Mouse (Mus musculus): ENCODE data around the gene Exoc3l2. TPM values are rescaled to one million over a fixed set of nuclear protein-coding genes. Genes with fewer than 3 reads are reported as not detected.

Gene Exoc3l2
- polyA plus RNA-seq, 2 experiments = 0.48 to 1.7 TPM

GRCm38 (mm10) chr7:19464367-19465307, 1.5 kb downstream of the Exoc3l2 start:
- no peak overlapping the region for H3K9ac ChIP-seq (replicated peaks)
- peak overlapping the region in 1 of 2 experiments; percentile 11; a peak in 1 of 4 replicates for H3K4me3 ChIP-seq (ENCODE audit: insufficient read depth in 1 of 2, low read depth in 2 of 2, low read length in 2 of 2)
- no peak for ATAC-seq (ENCODE audit: insufficient read depth)

DNA sequence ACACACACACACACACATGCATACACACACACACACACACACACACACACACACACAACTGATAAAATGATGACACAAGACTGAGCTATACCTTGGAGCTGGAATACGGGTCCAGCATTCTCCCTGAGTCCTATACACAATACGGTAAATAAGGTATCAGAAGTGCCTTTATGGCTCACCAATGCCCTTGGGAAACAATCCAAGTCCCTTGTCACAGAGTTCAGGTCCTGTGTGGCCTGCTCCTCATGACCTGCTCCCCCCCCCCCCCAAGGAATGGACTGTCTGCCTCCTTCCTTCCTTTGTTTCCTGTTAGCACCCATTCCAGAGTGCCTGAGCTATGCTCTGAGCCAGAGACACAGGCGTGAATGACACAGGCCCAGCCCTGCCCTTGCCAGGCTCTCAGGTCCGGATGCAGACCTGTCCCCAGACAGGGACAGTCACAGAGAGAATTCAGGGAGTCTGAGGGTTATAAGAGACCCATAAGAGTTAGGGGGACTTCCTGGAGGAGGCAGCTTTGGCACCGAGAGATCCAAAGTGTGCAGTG, 3.5 kb downstream of the Exoc3l2 start:
- peaks cover 2% of the 10 kb centered on the region; the same call in 1 of the 2 replicates for H3K27me3 ChIP-seq (ENCODE audit: control insufficient read depth, insufficient read depth, low read length)

More at GRCm38 (mm10) chr7:19464367-19465307, 1.5 kb downstream of the Exoc3l2 start:
- no peaks in the 10 kb centered on the region for H3K36me3 ChIP-seq (replicated peaks; ENCODE audit: control insufficient read depth, insufficient read depth, low read depth)
- H3K27me3 ChIP-seq (ENCODE audit: control insufficient read depth, insufficient read depth, low read length) = no peaks in the 10 kb centered on the region; the same call in 1 of the 2 replicates
- peaks cover 0 to 2% of the 10 kb centered on the region in 2 experiments; a peak in 1 of 4 replicates for H3K4me1 ChIP-seq (replicated peaks; ENCODE audit: control insufficient read depth in 2 of 2, insufficient read depth in 2 of 2, low read length in 1 of 2)
- TF ChIP-seq EP300 (IDR thresholded peaks at IDR 0.05; ENCODE audit: low read depth) = no peak
- TF ChIP-seq CTCF (IDR thresholded peaks at IDR 0.05; ENCODE audit: low read depth) = no peak
- no peak overlapping the region for H3K4me2 ChIP-seq (ENCODE audit: low read depth)
- WGBS (ENCODE audit: insufficient replicate concordance) = 15% methylated on average over 22 of the region's 22 CpGs
- no peak overlapping the region for H3K27ac ChIP-seq
- DNase-seq (ENCODE audit: low read depth in 3 of 3, low spot score in 3 of 3) = no peak
- no peaks in the 10 kb centered on the region for H3K9me3 ChIP-seq (ENCODE audit: control insufficient read depth, low read length)

GRCm38 (mm10) chr7:19467638-19468037, 4.5 kb downstream of the Exoc3l2 start:
- Histone ChIP-seq H3K4me3 (ENCODE audit: insufficient read depth in 1 of 2, low read depth in 2 of 2, low read length in 2 of 2) (no peak overlapping the region), H3K9ac (replicated peaks) (no peak overlapping the region), H3K36me3 (replicated peaks; ENCODE audit: control insufficient read depth, insufficient read depth, low read depth) (no peaks in the 10 kb centered on the region), H3K27ac (no peak overlapping the region), H3K27me3 (ENCODE audit: control insufficient read depth, insufficient read depth, low read length) (peaks cover 4% of the 10 kb centered on the region; the same call in 1 of the 2 replicates), H3K4me2 (ENCODE audit: low read depth) (no peak overlapping the region), H3K9me3 (ENCODE audit: control insufficient read depth, low read length) (no peaks in the 10 kb centered on the region), H3K4me1 (replicated peaks; ENCODE audit: control insufficient read depth in 2 of 2, insufficient read depth in 2 of 2, low read length in 1 of 2) (peaks cover 0 to 4% of the 10 kb centered on the region in 2 experiments; a peak in 1 of 4 replicates)
- no peak for DNase-seq (ENCODE audit: low read depth in 3 of 3, low spot score in 3 of 3)
- TF ChIP-seq CTCF (IDR thresholded peaks at IDR 0.05; ENCODE audit: low read depth) (no peak), EP300 (IDR thresholded peaks at IDR 0.05; ENCODE audit: low read depth) (no peak)
- no peak for ATAC-seq (ENCODE audit: insufficient read depth)
- 25% methylated on average over 6 of the region's 6 CpGs for WGBS (ENCODE audit: insufficient replicate concordance)

More for the DNA sequence above, 3.5 kb downstream of the Exoc3l2 start:
- H3K27ac ChIP-seq = no peak overlapping the region
- no peak overlapping the region for H3K4me3 ChIP-seq (ENCODE audit: insufficient read depth in 1 of 2, low read depth in 2 of 2, low read length in 2 of 2)
- no peak for DNase-seq (ENCODE audit: low read depth in 3 of 3, low spot score in 3 of 3)
- peaks cover 0 to 5% of the 10 kb centered on the region in 2 experiments; a peak in 1 of 4 replicates for H3K4me1 ChIP-seq (replicated peaks; ENCODE audit: control insufficient read depth in 2 of 2, insufficient read depth in 2 of 2, low read length in 1 of 2)
- no peak overlapping the region for H3K9ac ChIP-seq (replicated peaks)
- H3K4me2 ChIP-seq (ENCODE audit: low read depth) = no peak overlapping the region
- 51% methylated on average over 5 of the region's 5 CpGs for WGBS (ENCODE audit: insufficient replicate concordance)
- H3K36me3 ChIP-seq (replicated peaks; ENCODE audit: control insufficient read depth, insufficient read depth, low read depth) = no peaks in the 10 kb centered on the region
- no peaks in the 10 kb centered on the region for H3K9me3 ChIP-seq (ENCODE audit: control insufficient read depth, low read length)
- TF ChIP-seq CTCF (IDR thresholded peaks at IDR 0.05; ENCODE audit: low read depth) (no peak), EP300 (IDR thresholded peaks at IDR 0.05; ENCODE audit: low read depth) (no peak)
- ATAC-seq (ENCODE audit: insufficient read depth) = peak; percentile 47

DNA sequence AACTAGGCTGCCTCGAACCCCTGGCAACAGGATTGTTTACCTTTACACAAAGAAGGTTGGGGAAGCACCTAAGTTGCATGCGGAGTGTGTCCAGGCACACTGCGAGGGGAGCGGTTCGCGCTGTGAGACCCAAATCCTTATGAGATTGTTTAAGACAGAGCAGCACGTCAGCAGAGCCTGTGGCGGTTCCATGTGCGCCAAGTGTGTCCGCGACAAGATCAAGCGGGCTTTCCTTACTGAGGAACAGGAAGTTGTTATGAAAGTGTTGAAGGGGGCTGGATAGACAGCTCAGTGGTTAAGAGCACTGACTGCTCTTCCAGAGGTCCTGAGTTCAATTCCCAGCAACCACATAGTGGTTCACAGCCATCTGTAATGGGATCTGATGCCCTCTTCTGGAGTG, 5.1 kb downstream of the Exoc3l2 start:
- no peak overlapping the region for H3K4me2 ChIP-seq (ENCODE audit: low read depth)
- H3K4me1 ChIP-seq (replicated peaks; ENCODE audit: control insufficient read depth in 2 of 2, insufficient read depth in 2 of 2, low read length in 1 of 2) = peaks cover 0 to 5% of the 10 kb centered on the region in 2 experiments; a peak in 2 of 4 replicates
- H3K4me3 ChIP-seq (ENCODE audit: insufficient read depth in 1 of 2, low read depth in 2 of 2, low read length in 2 of 2) = no peak overlapping the region
- H3K9ac ChIP-seq (replicated peaks) = no peak overlapping the region
- H3K9me3 ChIP-seq (ENCODE audit: control insufficient read depth, low read length) = no peaks in the 10 kb centered on the region
- H3K27ac ChIP-seq = no peak overlapping the region
- TF ChIP-seq CTCF (IDR thresholded peaks at IDR 0.05; ENCODE audit: low read depth) (no peak), EP300 (IDR thresholded peaks at IDR 0.05; ENCODE audit: low read depth) (no peak)
- H3K36me3 ChIP-seq (replicated peaks; ENCODE audit: control insufficient read depth, insufficient read depth, low read depth) = no peaks in the 10 kb centered on the region
- ATAC-seq (ENCODE audit: insufficient read depth) (no peak), DNase-seq (ENCODE audit: low read depth in 3 of 3, low spot score in 3 of 3) (no peak)
- H3K27me3 ChIP-seq (ENCODE audit: control insufficient read depth, insufficient read depth, low read length) = peaks cover 11% of the 10 kb centered on the region
- WGBS (ENCODE audit: insufficient replicate concordance) = 48% methylated on average over 12 of the region's 12 CpGs

GRCm38 (mm10) chr7:19469404-19469803, 6.3 kb downstream of the Exoc3l2 start:
- 78% methylated on average over 23 of the region's 23 CpGs for WGBS (ENCODE audit: insufficient replicate concordance)
- H3K4me1 ChIP-seq (replicated peaks; ENCODE audit: control insufficient read depth in 2 of 2, insufficient read depth in 2 of 2, low read length in 1 of 2) = peaks cover 0 to 6% of the 10 kb centered on the region in 2 experiments; a peak in 2 of 4 replicates
- no peak for DNase-seq (ENCODE audit: low read depth in 3 of 3, low spot score in 3 of 3)
- TF ChIP-seq EP300 (IDR thresholded peaks at IDR 0.05; ENCODE audit: low read depth) = no peak
- TF ChIP-seq CTCF (IDR thresholded peaks at IDR 0.05; ENCODE audit: low read depth) = no peak
- no peaks in the 10 kb centered on the region for H3K9me3 ChIP-seq (ENCODE audit: control insufficient read depth, low read length)
- H3K27ac ChIP-seq = no peak overlapping the region
- no peak overlapping the region for H3K4me2 ChIP-seq (ENCODE audit: low read depth)
- H3K27me3 ChIP-seq (ENCODE audit: control insufficient read depth, insufficient read depth, low read length) = peaks cover 22% of the 10 kb centered on the region
- no peak overlapping the region for H3K9ac ChIP-seq (replicated peaks)
- H3K4me3 ChIP-seq (ENCODE audit: insufficient read depth in 1 of 2, low read depth in 2 of 2, low read length in 2 of 2) = no peak overlapping the region
- H3K36me3 ChIP-seq (replicated peaks; ENCODE audit: control insufficient read depth, insufficient read depth, low read depth) = no peaks in the 10 kb centered on the region
- no peak for ATAC-seq (ENCODE audit: insufficient read depth)

Data from liver, embryonic 14.5 days (tissue).